20 mouse cellular contexts compared by ENCODE assay signal in genomic region chr4:155294381-155294780, GRCm38 (mm10). TPM values are rescaled to one million over a fixed set of nuclear protein-coding genes. Genes with fewer than 3 reads are reported as not detected.
DNase-seq lines count a peak whose midpoint lies in the region; ATAC-seq and TF ChIP-seq lines count a peak whose summit lies in the region.
"Had no signal": no experiment of that assay in that cellular context is flagged by ENCODE, and none has a peak within 500 bp of the region (broad histone marks: within the 10 kb centered on the region; RNA-seq: fewer than 3 reads in every experiment).

No protein-coding gene starts in this region.

- 88% methylated on average over 14 of the region's 14 CpGs for WGBS in forebrain, embryonic 16.5 days

- no peak overlapping the region for H3K4me2 ChIP-seq in forebrain, embryonic 16.5 days (ENCODE audit: low read length)
- H3K4me2 ChIP-seq: embryonic facial prominence, embryonic 12.5 days; midbrain, embryonic 13.5 days; neural tube, embryonic 13.5 days had no signal

- no peaks in the 10 kb centered on the region for H3K27me3 ChIP-seq in forebrain, embryonic 16.5 days (replicated peaks; ENCODE audit: control insufficient read depth, insufficient read depth, low read length)
- H3K27me3 ChIP-seq: embryonic facial prominence, embryonic 12.5 days; midbrain, embryonic 13.5 days; neural tube, embryonic 13.5 days had no signal

- no peak for ATAC-seq in forebrain, embryonic 16.5 days
- no peak for ATAC-seq in erythroid progenitor cell, adult 5-6 weeks (replicated peaks; ENCODE audit: low FRiP score, poor library complexity, severe bottlenecking)
- ATAC-seq: liver, postnatal 0 days; midbrain, embryonic 13.5 days had no signal

- no peak for TF ChIP-seq CTCF in layer of hippocampus, adult 2 months (conservative IDR thresholded peaks at IDR 0.05)

- DNase-seq in cerebellum, adult 9-10 months: peak; percentile 70
- DNase-seq in cerebellum, adult 8-10 months: no peak
- no peak for DNase-seq in layer of hippocampus, adult 2 months (ENCODE audit: low spot score in 2 of 2)
- no peak for DNase-seq in layer of hippocampus, postnatal 25 days (ENCODE audit: extremely low spot score in 1 of 2, low spot score in 1 of 2)
- DNase-seq in skeletal muscle tissue, adult 2 months (ENCODE audit: low read depth, low spot score): peak; percentile 42
- no peak for DNase-seq in MN1 (ENCODE audit: low spot score)
- DNase-seq: adrenal gland, adult 2 months; B cell, adult 2 months; kidney, adult 18-20 months; layer of hippocampus, postnatal 36 days; liver, postnatal 0 days; lung, postnatal 14 days; right cerebral cortex, adult 18-20 months; thymus, postnatal 14 days had no signal

- no peak overlapping the region for H3K4me3 ChIP-seq in layer of hippocampus, adult 2 months
- H3K4me3 ChIP-seq in forebrain, embryonic 16.5 days (replicated peaks; ENCODE audit: low read length): no peak overlapping the region
- H3K4me3 ChIP-seq: embryonic facial prominence, embryonic 12.5 days; midbrain, embryonic 13.5 days; neural tube, embryonic 13.5 days had no signal

- H3K4me1 ChIP-seq in forebrain, embryonic 16.5 days (replicated peaks; ENCODE audit: control insufficient read depth, insufficient read depth, low read length): peaks cover 22% of the 10 kb centered on the region
- H3K4me1 ChIP-seq: embryonic facial prominence, embryonic 12.5 days; midbrain, embryonic 13.5 days; neural tube, embryonic 13.5 days had no signal

- no peaks in the 10 kb centered on the region for H3K36me3 ChIP-seq in forebrain, embryonic 16.5 days (ENCODE audit: control insufficient read depth, insufficient read depth)
- H3K36me3 ChIP-seq: embryonic facial prominence, embryonic 12.5 days had no signal

- peak overlapping the region; percentile 87 for H3K27ac ChIP-seq in layer of hippocampus, adult 2 months
- H3K27ac ChIP-seq in forebrain, embryonic 16.5 days (ENCODE audit: low read length): peak overlapping the region; percentile 94
- H3K27ac ChIP-seq: embryonic facial prominence, embryonic 12.5 days; kidney, postnatal 0 days; midbrain, embryonic 13.5 days; neural tube, embryonic 13.5 days had no signal

- H3K9me3 ChIP-seq in forebrain, embryonic 16.5 days (ENCODE audit: control insufficient read depth, low read length): no peaks in the 10 kb centered on the region
- H3K9me3 ChIP-seq: embryonic facial prominence, embryonic 12.5 days; midbrain, embryonic 13.5 days; neural tube, embryonic 13.5 days had no signal

- H3K9ac ChIP-seq in forebrain, embryonic 16.5 days (replicated peaks; ENCODE audit: low read depth, low read length): no peak overlapping the region
- H3K9ac ChIP-seq: embryonic facial prominence, embryonic 12.5 days; liver, postnatal 0 days; midbrain, embryonic 13.5 days; neural tube, embryonic 13.5 days had no signal

RNA-seq across cellular contexts. Expression of gene Faap20, which starts 44.8 kb away (rescaled TPM):
- 10 to 100 TPM; 29.2 to 34.3 TPM for total RNA-seq in layer of hippocampus, adult 2 months (2021)
- 10 to 100 TPM; 29.2 to 36.6 TPM for total RNA-seq in layer of hippocampus, postnatal 25 days (2021)
- 79.4 and 84.0 TPM in 2 replicates for polyA plus RNA-seq in forebrain, embryonic 16.5 days (2015; fragmentation: Nextera tagmentation; extraction: Ambion mirVana)
- total RNA-seq in erythroid progenitor cell, adult 5-6 weeks (2015; ENCODE audit: low replicate concordance): 4.0 and 6.7 TPM in 2 replicates
- total RNA-seq in erythroid progenitor cell, adult 5-6 weeks (2017; ENCODE audit: low replicate concordance): 2.1 and 2.2 TPM in 2 replicates

Comparison
In these comparisons a context has a peak if more than half of its experiments do, and no peak if none do; other contexts are left out.
1. DNase-seq: peak in cerebellum, adult 9-10 months (single experiment) and skeletal muscle tissue, adult 2 months (single experiment); none in cerebellum, adult 8-10 months (single experiment), layer of hippocampus, adult 2 months (0 of 2), layer of hippocampus, postnatal 25 days (0 of 2) and MN1 (single experiment).